In the genomic region with DNA sequence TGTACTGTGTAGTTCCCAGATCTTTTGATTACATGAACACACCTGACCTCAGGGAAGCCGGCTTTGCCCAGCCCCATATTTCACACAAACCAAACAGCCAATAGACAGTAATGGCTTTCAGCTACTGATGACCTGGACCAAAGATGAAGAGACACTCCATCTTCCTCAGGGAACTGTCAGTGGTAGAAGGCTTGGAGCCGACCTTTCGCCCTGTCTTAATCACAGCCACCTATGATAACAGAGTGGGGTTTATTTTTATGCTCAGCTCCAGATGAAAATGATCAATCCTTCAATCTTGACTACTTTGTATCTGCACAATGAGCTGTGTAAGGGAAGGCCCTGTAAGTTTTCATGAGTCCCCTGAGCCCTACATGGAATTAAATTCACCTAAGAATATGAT, we compare ENCODE assay signal across 17 mouse cellular contexts.
DNase-seq lines count a peak whose midpoint lies in the region; ATAC-seq lines count a peak whose summit lies in the region.
"Had no signal": no experiment of that assay in that cellular context is flagged by ENCODE, and none has a peak within 500 bp of the region (broad histone marks: within the 10 kb centered on the region; RNA-seq: fewer than 3 reads in every experiment).

No protein-coding gene starts in this region.

- DNase-seq in heart, adult 11 months: no peak
- DNase-seq in neural tube, embryonic 10.5 days (ENCODE audit: extremely low spot score, low spot score): no peak
- peak; percentile 48 for DNase-seq in embryo, embryonic 9.5 days (ENCODE audit: extremely low spot score)
- no peak for DNase-seq in natural killer cell, adult 2 months (ENCODE audit: low spot score in 2 of 2)
- DNase-seq in spleen, postnatal 36 days (ENCODE audit: low spot score in 2 of 2): no peak
- DNase-seq: adrenal gland, adult 8-10 months; cerebellum, adult 8-10 months; cerebellum, postnatal 14 days; gastrocnemius, postnatal 36 days; heart, postnatal 10 days had no signal

- no peak overlapping the region for H3K9ac ChIP-seq in heart, embryonic 16.5 days (ENCODE audit: low read length)
- H3K9ac ChIP-seq in neural tube, embryonic 13.5 days: no peak overlapping the region
- H3K9ac ChIP-seq: embryonic facial prominence, embryonic 12.5 days; forebrain, embryonic 15.5 days; hindbrain, embryonic 15.5 days had no signal

- peaks cover 68% of the 10 kb centered on the region for H3K4me1 ChIP-seq in heart, embryonic 16.5 days (ENCODE audit: control insufficient read depth, insufficient read depth, low read length)
- peaks cover 53% of the 10 kb centered on the region for H3K4me1 ChIP-seq in neural tube, embryonic 13.5 days (replicated peaks)

- peak overlapping the region; percentile 88 for H3K27ac ChIP-seq in heart, embryonic 16.5 days (ENCODE audit: low read length)
- H3K27ac ChIP-seq in neural tube, embryonic 13.5 days (replicated peaks): peak overlapping the region; percentile 28; the same call in 1 of the 2 replicates

- H3K27me3 ChIP-seq in heart, embryonic 16.5 days (ENCODE audit: control insufficient read depth, insufficient read depth, low read length): no peaks in the 10 kb centered on the region
- no peaks in the 10 kb centered on the region for H3K27me3 ChIP-seq in neural tube, embryonic 13.5 days
- H3K27me3 ChIP-seq: embryonic facial prominence, embryonic 12.5 days; forebrain, embryonic 15.5 days; hindbrain, embryonic 15.5 days had no signal

- H3K9me3 ChIP-seq in heart, embryonic 16.5 days (replicated peaks; ENCODE audit: control insufficient read depth, low read length): no peaks in the 10 kb centered on the region
- H3K9me3 ChIP-seq in neural tube, embryonic 13.5 days: no peaks in the 10 kb centered on the region
- H3K9me3 ChIP-seq: embryonic facial prominence, embryonic 12.5 days; forebrain, embryonic 15.5 days; G1E; hindbrain, embryonic 15.5 days had no signal

- no peak for ATAC-seq in heart, embryonic 16.5 days (replicated peaks; ENCODE audit: extremely low read depth, insufficient read depth, low FRiP score)
- no peak for ATAC-seq in neural tube, embryonic 13.5 days (ENCODE audit: low read depth)
- ATAC-seq: CD4-positive, CD25-positive, alpha-beta regulatory T cell, adult 4 months; forebrain, embryonic 15.5 days had no signal

- H3K4me3 ChIP-seq in heart, embryonic 16.5 days (ENCODE audit: low read length): no peak overlapping the region
- no peak overlapping the region for H3K4me3 ChIP-seq in neural tube, embryonic 13.5 days
- H3K4me3 ChIP-seq: embryonic facial prominence, embryonic 12.5 days; forebrain, embryonic 15.5 days; hindbrain, embryonic 15.5 days had no signal

- H3K36me3 ChIP-seq in heart, embryonic 16.5 days (ENCODE audit: control insufficient read depth, insufficient read depth): 0 out of 2 replicates have a peak, but pooled peaks cover 2% of the 10 kb centered on the region
- H3K36me3 ChIP-seq in neural tube, embryonic 13.5 days: no peaks in the 10 kb centered on the region
- H3K36me3 ChIP-seq: embryonic facial prominence, embryonic 12.5 days; G1E; hindbrain, embryonic 15.5 days had no signal

- H3K4me2 ChIP-seq in heart, embryonic 16.5 days (ENCODE audit: low read depth, low read length): no peak overlapping the region
- no peak overlapping the region for H3K4me2 ChIP-seq in neural tube, embryonic 13.5 days
- H3K4me2 ChIP-seq: embryonic facial prominence, embryonic 12.5 days; forebrain, embryonic 15.5 days; hindbrain, embryonic 15.5 days had no signal

- 47% methylated on average over 3 of the region's 3 CpGs for WGBS in heart, embryonic 16.5 days
- WGBS in neural tube, embryonic 13.5 days: 63% methylated on average over 3 of the region's 3 CpGs
